Mouse (Mus musculus) 3134 (cell line): ENCODE measurements at regions not wholly inside any gene's neighbourhood (a gene's known extent, or its start where the extent isn't known, plus 50 kb on each side); places are given as distances from the start of the nearest gene placed in this dataset.

Experiments
- DNase-seq: peaks from one replicate; pipeline ENCODE4 v3.0.0-alpha.2; 2011; ENCODE audit warnings: low spot score; ENCODE audit not compliant: insufficient read length; ENCODE audit errors: extremely low read depth

DNA sequence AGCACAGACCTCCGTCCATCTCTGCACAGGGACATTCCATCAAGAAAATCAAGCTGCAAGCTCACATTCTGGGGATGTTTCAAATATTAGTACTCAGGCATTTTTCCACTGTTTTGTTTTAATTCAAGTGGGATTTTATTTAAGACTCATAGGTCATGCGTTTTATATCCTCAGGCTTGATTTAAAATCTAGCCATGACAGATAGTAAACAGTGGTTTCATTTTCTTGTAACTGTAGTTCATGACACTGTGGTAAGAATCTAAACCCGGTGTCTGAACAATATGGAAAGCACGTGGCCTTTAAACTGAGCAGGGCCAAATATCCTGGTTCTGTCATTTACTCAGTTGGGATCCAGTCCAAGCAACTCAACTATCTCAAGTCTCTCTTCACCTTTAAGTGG is 119.0 kb downstream of the Qpct start:
- no peak for DNase-seq

DNA sequence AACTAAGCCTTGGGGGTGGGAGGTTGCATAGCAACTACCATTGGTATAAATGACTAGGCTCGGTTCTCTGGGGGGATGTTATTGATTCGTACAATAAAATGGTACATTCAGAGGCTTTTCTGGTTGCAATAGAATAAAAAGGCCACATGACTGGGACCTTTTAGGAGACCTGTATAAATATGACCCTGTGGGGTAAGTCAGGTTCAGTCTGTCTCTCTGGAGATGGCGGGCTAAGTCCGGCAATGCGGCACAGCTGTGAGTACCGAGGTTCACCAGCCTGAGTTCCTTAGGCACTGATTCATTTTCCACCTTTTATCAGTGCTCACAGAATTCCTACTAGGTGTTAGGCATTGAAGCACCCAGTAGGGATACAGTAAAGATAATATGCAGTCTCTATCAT is 115.5 kb downstream of the Qpct start:
- no peak for DNase-seq

DNA sequence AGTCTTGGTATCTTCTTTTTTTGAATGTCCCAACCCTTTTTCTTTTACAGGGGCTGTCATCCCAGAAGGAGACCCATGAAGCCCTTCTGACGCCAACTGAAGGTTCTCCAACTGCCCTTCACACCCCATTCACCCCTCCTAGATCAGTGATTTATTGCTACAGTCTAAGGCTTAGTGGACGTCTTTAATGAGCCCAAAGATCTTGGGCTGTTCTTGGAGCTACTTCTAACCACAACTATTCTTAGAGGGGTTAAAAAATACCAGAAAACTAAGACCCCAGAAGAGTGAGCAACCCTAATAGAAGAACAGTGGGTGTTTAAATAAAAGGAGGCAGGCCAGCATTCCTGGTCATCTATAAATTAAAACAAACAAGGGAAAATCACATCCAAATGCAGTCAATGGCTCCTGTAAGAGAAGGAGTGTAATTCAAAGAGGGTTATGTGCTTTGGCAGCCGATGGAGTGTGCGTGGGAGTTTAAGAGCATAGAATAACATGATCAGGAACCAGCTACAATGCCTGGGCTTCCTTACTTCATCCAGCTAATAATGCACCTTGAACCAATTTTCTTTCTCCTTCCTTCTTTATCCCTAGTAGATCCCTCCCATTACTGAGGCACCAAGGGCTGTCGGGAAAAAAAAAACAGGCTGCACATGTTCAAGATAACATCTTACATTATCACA is 113.3 kb downstream of the Qpct start:
- DNase-seq = no peak

DNA sequence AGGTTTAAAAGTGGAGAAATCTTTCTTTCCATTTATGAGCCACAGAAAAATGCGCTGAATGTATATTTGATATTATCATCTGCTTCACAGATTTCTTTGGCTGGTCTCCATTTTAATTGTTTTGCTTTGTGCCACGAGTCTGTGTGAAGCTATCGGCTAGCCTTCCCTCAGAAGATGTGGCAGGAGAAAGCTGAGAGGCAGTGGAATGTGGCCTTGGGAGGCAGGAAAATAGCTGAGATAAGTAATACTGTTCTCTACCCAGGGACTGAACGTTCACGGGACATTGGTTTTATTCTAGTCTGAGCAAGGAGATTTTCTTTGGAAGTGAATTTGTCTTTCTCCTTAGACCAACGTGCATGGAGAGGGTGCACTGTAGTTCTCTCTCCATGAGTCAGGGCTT is 112.3 kb downstream of the Qpct start:
- DNase-seq = no peak

DNA sequence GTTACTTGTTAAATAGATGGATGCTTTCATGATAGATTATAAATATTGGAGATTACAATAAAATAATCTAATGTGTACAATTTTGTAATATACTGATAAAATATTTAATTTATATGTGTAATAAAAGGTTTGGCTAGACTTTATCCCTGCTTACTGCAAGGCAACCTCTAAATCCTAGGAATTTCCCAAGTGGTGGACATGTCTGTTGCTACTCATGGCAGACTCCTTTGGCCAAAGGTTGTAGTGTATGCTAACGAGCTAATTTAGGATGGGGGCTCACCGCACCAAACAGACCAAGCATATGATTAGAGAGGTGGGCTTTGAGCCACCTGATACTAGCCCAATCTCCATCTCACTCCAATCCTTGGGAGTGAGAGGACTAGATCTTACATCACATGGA is 102.4 kb downstream of the Qpct start:
- DNase-seq = no peak

DNA sequence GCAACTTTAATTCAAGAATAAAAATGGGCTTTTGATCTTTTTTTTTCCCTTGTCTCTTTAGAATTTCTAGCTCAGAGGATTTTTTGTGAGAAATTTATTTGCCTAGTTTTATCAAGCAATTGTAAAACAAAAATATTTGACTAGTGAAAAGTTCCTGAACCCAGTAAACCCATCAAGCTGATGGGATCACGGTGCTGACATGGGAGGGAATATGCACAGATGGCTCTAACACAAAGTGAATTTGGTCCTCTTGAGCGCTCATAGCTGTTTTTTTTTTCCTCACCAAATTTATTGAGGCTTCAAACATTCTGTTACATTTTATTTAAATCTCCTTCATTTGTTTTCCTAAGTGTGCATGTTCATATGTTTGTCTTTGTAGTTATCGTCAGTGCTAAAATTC is 101.1 kb downstream of the Qpct start:
- DNase-seq = no peak

DNA sequence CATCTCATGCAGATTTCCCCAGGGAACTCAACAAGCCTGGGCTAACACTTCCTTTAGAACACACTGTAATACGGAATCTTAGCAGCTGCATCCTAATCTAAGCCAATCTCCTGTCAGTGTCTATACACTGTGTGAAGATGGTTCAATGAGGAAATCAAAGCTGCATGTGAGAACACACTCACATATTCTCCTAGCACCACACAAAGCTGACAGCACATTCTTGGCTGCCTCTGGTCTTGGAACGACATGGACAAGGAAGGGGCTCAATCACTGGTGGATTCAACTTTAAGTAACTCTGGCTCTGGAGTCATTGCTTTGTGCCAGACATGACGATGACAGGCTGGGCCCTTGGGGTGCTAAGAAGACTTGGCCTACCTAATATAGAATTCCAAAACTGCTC is 96.2 kb downstream of the Qpct start:
- no peak for DNase-seq

DNA sequence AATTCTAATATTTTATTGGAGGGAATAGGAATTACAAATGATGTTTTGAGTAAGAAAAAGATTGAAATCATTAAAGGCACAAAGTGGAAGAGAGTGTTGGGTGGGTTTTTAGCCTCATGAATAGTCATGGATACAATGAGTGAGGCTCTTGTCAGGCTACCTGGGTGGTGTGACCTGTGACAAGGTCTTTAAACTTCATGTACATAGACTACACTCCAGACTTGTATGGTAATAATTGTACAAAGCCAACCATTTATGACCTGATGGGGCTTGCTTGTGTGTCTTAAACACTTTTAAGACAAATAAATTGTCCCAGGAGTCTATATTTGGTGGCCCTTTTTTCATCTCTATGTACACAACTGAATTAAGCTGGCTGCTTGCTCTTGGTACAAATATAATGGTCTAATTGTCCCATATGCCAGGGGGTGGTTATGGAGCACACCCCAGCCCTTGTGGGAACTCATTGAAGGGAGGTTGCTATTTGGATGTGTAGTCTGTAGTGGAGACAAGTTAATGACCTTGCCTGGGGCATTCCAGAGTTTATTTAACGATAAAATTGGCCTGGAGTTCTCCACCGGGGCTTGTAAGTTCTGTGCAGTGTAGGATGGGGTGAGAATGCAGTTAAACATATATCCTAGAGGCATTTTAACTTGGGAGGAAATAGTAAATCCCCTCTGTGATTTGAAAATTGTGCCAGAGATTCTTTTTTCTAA is 93.4 kb downstream of the Qpct start:
- DNase-seq = no peak

DNA sequence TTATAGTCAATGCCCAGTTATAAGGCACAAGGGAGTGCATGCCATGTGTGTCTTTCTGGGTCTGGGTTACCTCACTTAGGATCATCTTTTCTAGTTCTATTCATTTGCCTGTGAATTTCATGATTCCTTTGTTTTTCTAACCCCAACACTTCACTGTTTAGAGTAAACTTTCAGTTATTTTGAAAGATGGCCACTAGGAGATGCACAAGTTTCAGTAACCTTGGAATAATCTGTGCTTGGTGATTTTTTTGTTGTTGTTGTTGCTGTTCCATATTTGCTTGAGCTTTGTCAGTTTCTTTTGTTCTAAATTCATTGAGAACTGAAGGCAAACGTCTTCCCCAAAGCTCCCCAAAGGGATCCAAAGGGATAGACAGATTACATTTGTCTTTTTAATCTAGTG is 91.3 kb downstream of the Qpct start:
- DNase-seq = no peak
